Mouse (Mus musculus) colon, adult 2 months (tissue): ENCODE data around the gene Ndufb2. TPM values are rescaled to one million over a fixed set of nuclear protein-coding genes. Genes with fewer than 3 reads are reported as not detected.

Experiments
- polyA plus RNA-seq: library from polyadenylated mRNA; depleted of rRNA; stranded (reverse); fragments of >200 nt; gene quantifications from 2 replicates; pipeline ENCODE4 v1.2.3, GENCODE M21; 2012; rRNA removed

Gene Ndufb2
- 313 and 572 TPM in 2 replicates for polyA plus RNA-seq

DNA sequence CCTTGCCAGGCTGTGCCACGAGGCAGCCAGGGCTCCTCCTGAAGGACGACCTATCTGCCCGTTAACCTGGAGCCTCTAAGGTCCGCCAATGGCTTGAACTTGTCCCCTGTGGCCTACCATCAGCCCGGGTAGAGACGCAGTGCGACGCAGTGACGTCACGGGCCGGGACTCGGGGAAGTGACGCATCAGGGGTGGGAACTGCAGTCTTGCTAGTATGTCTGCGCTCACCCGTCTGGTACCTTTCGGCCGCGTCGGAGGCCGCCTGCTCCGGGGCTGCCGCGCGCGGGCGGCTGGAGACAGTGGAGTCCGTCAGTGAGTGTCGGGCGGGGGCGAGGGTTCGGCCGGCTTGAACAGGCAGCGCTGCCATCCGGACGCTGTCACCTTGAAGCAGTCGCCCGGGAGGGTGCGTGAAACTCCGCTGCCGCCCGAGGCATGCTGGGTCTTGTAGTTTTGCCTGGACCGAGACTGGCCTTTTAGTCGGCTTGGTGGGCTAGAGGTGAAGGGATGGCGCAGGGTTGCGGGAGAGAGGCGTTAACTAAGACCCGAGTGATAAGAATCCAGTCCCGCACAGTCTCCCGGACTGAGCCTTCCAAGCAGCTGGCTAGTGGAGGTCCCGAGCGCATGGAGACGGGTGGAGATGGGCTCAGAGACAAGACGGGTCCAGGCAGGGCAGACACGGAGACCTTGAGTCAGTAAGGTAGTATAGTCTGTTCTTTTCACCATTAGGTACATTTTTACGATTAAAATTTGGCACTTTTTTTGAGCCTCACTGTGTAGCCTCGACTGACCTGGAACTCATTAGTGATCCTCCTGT lies at the start of gene Ndufb2:
Ndufb2 (plus strand) TSS at position 174 of the 814 bp plus-strand sequence.

DNA sequence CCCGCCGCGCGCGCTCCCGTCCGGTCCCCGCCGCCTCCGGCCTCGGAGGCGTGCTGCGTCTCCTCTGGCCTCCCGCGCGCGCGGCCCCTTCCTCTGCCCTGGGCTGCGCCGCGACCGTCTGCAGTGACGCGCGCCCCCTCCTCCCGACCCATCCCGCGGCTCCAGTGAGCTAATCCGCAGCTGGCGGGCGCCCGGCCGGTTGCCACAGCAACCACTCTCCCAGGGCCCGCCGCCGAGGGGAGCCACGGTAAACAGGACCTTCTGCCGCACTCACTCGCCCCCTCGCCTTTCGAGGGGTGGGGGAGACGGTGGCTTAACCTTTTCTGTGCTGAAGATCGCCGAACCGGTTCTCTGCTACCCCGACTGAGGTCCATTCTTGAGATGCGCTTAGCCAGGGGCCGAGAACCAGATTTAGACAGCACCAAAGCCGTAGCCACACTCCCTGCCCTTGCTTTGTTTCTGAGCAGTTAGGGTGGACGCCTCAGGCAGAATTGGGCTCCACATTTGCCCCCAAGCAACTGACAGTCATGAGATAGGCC lies 34.6 kb upstream of the Ndufb2 start, which contains the start of gene Dennd2a:
Dennd2a (minus strand) TSS at position 145 of the 539 bp plus-strand sequence.

DNA sequence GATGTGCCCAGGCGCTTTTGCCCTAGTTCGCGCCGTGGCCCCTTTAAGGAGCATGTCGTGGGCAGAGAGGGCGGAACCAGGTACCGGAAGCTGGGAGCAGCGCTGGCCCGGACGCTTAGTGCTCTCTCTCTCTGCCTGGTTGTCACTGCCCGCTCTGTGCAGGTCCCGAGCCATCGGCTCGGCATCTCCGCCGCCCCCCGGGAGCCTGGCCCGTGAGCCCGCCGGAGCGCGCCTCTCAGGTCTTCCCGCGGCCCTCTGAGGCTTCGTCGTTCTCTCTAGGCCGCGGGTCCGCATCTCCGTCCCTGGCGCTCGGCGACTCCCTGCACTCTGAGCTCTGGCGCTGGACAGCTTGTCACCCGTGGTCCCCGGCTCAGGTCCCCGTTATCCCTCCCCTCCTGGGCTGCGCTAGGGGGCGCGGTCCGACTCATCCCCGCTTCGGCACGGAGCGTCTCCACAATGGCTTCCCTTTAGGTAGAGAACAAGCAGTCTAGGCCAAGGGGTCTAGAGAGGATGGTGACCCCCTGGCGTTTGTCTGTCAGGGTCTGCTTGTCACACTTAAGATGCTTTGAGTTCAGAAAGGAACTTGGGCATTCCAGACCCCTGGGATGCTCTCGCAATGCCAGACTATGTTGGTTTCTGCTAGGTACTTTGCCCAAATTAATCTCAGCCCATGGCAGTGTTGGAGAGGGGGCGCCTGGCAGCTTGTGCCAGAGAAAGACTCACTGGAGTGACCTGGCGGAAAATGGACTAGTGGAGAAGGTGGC lies 18.4 kb upstream of the Ndufb2 start, which contains the start of gene Adck2:
Adck2 (plus strand) TSS at position 83 of the 764 bp plus-strand sequence.

DNA sequence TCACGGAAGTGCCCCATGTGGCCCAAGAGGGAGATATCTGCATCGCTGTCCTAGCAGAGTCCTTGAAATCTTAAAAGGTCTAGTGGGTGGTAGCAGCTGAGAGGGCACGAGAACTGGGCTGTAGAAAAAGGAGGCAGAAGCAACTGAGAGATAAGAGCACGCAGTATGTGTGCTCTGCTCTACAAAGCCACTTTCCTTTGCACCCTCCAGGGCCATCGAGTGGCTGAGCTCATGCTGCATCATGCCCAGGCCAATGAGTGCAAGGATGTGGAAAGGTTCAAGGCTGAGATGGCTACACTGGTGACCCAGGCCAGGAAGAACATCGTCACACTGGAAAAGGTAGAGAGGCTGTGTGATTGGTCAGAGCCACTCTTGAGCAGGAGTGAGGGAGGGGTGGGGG lies 6.9 kb upstream of the Ndufb2 start, which contains the start of gene Gm42420:
Gm42420 (plus strand) TSS at position 237 of the 400 bp plus-strand sequence.

Other genes starting within 250 kb of the Ndufb2 start
- 20.3 and 23.8 TPM in 2 replicates for gene Slc37a3, start 214.9 kb upstream of the Ndufb2 start, polyA plus RNA-seq
- 4.3 and 4.6 TPM in 2 replicates for gene Rab19, start 211.4 kb upstream of the Ndufb2 start, polyA plus RNA-seq
- 117 and 142 TPM in 2 replicates for gene Mkrn1, start 172.1 kb upstream of the Ndufb2 start, polyA plus RNA-seq
- 8.2 and 8.5 TPM in 2 replicates for gene Dennd2a, start 34.7 kb upstream of the Ndufb2 start, polyA plus RNA-seq
- gene Adck2, start 18.7 kb upstream of the Ndufb2 start, polyA plus RNA-seq: 14.7 and 16.3 TPM in 2 replicates
- 0.38 and 0.76 TPM in 2 replicates for gene Gm42420, start 6.8 kb upstream of the Ndufb2 start, polyA plus RNA-seq
- 2.3 and 3.9 TPM in 2 replicates for gene Braf, start 132.9 kb downstream of the Ndufb2 start, polyA plus RNA-seq
- gene Mrps33, start 218.4 kb downstream of the Ndufb2 start, polyA plus RNA-seq: 25.2 and 26.2 TPM in 2 replicates